Mouse (Mus musculus) ZHBTc4 (cell line): ENCODE data around the gene Usb1.

Experiments
- DNase-seq: peaks from one replicate; pipeline ENCODE4 v3.0.0-alpha.2; 2011; ENCODE audit warnings: low read depth, low spot score

Gene Usb1

DNA sequence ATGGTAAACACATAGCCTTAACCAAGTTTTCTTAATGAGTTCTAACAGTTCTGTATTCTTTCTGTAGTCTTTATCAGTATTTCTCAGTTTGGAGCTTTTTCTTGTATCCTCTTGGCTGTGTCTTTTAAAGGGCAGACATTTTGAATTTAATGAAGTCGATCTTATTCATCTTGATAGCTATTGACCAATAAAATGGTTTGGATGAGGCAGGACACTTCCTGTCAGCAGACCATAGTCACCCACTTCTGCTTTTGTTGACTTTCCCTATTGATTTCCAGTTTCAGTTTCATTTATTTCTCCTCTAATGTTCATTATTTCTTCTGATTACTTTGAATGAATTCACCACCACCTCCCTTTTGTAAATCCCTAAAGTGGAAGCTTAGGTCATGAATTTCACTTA, 3.6 kb downstream of the Usb1 start:
- DNase-seq: no peak

DNA sequence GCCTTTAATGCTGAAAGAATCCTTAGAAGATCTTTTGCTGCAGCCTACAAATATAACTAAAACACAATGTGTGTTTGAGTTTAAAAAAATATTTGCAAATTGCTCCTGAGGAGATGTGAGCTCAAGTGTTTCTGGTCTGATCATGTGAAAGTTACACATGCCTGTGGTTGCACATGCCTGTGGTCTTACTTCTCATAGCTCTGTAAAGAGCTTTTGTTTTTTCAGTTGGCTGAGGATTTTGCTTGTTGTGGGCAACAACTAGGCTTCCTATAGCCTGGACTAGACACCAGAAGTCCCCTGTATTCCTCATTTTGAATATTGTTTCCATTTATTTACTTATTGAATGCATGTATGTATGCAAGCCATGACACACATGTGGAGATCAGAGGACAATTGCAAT, 4.3 kb downstream of the Usb1 start:
- DNase-seq: no peak

DNA sequence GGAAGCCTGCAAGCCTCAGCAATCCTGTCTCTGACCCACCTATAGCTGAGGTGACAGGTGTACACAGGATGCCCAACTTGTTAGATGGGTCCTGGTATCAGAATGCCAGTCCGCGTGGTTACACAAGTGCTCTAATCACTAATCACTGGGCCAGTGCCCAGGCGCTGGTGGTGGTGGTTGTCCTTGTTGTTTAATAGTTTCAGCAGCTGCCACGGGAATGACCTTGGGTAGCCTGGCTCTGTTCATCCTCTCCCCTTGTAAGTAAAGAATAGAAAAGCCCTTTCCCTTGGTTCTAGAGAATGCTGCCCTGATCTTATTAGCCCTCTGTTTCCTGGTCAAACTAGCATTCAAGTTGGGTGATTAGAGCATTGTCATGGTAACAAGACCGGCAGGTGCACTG, 9.6 kb downstream of the Usb1 start:
- no peak for DNase-seq

DNA sequence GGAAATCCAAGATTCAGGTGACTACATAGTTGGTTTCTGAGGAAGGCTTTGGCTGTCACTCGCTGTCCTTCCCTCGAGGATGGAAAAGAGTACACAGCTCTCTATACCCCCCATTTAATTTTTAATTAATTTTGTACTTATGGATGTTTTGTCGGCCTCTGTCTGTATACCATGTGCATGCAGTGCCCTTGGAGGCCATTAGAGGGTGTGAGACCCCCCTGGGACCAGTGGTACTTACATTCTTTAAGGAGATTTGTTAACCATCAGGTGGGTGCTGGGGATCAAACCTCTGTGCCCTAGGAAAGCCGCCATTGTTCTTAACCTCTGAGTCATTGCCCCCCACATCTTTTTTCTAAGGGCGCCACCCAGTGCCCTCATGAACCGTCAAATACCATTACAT, 12.6 kb downstream of the Usb1 start:
- DNase-seq: no peak

DNA sequence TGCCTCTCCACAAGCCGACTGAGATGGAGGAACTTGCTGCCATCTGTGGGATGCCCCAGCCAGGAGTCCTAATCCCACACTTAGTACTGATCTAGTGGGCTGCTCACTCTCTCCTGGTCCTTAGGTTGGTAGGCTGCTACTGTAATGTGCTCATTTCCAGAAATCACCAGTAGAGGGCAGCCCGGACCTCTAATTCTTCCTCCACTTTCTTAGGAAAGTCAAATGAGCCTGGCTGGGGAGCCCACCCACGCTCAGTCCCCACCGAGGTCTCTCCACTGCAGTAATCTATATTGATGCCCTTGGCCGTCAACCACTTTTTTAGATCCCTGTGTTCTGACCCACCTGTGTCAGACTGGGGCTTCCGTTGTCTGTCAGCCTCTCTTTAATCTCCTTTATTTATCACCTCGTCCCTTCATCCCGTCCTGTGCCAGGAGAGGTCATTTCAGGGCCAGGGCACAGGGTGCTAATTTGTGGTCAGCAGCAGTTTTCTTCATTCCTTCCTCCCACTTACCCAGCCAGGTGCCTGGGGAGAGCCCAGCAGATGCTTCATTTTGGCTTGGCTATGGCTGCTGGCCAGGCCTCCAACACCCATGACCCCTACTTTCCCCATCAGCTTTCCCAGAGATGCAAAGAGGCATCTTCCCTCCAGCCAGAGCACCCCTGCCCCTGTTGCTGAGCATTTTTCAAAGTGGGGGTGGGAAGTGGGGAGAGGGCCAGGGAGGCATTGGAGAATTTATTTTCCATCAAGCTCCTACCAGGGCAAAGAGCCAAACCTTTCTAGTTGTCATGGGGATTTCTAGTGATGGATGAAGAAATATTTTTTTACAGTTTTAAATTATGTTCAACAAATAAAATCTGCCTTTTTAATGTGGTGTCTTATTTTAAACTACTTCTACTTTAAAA, 14.8 kb downstream of the Usb1 start:
- peak; percentile 66 for DNase-seq

DNA sequence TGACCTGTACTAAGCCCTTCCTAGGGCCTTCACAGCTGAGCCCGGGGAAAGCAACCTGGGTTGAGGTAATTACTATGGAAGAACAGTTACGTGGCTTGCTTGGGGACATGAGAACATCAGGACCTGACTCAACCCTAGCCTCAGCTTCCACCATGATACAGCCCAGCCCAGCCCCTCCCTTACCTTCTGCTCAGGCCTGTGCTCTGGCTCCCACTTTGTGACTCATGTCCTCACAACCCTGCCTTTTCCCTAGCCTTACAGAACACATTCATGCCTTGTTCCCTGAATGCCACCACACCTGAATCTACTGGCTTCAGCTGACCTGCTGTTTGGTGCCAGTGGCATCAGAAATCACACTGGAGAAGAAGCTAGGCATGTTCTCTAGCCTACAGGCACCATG, 16.3 kb downstream of the Usb1 start:
- no peak for DNase-seq

DNA sequence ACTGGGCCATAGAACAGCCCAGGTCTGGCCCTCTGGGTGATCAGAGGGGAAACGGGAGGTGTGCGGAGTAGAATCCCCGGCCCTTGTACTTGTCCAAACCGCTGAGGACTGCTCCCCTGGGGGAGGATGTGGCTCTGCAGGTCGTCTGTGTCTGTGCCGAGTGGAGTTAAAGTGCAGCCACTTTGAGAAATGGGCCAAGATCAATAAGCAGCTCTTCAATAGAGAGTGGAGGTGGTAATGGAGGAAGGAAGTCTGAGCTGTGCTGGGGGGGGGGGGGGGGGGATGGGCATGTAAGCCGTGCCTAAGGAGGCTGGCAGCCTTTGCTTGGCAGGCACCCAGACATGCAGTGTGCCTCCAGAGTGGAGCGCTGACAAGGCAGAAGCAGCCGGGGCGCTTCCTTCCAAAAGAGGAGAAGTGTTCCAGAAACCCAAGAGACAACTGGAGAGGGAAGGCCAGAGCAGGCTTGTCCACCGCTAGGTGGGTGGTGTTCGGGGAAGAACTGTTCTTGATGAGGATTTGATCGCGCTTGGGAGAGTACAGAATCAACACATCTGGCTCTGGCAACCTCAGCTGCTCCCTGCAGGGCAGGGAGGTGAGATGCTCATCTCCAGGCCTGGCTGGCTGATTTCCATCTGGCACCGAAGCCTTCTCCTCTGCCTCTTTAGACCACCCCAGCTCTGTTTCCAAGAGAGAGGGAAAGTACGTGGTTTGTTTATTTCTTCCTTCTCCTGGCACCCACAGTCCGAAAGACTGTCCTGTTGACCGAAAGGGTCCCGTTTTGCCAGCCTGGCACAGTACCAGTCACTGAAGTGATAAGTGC, 16.9 kb downstream of the Usb1 start:
- DNase-seq: no peak

DNA sequence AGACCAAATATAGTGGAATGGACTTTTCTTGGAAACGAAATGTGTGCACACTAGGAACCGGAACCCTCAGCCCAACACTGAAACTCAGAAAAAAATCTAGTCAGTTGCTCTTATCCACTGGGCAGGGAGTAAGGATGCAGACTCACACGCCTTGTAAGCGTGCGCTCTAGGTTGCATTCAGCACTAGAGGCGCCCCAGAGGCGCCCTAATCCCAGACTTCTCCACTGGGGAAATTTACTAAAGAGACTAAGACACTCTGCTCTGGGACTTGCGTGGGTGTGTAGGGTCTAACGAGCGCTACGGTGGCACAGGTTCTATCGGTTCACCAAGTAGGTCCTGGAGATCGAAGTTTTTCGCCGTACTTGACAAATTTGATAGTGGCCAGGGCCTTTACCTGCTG, 19.4 kb downstream of the Usb1 start:
- peak; percentile 66 for DNase-seq

DNA sequence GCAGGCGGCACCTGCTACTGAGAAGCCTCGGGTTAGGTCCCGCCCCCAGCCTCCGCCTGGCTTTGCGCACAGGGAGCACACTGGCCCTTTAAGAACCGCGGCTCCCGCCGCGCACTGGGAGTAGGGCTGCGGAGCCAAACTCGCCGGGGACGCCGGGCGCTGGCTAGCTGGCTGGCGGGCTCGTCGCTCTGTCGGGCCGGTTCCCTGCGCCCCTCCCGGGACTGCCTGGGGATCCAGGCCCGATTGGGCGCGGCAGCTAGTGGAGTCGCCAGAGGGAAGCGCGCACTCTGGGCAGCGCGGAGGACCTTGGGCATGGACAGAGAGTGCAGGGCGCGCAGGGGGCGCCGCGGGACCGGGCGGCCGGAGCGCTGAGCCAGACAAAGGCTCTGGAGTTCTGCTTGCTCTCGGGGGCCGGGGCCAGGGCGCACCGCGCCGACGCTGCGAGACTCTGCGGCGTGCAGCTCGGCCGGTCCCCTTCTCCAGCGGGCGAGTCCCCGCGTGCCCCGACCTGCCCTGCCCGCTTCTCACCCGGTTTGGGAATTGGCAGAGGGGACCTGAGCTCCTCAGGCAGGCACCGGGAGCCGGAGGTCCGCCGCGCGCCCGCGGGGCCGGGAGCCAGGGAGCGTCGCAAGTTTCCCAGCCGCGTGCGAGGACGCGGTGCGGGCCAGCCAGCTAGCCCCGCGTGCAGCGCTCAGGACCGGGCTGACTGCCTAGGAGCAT, 20.2 kb downstream of the Usb1 start, which contains the start of gene Mmp15:
TSS of gene Mmp15 (plus strand) at position 118 of the 720 bp plus-strand sequence.
- DNase-seq: peak; percentile 93

DNA sequence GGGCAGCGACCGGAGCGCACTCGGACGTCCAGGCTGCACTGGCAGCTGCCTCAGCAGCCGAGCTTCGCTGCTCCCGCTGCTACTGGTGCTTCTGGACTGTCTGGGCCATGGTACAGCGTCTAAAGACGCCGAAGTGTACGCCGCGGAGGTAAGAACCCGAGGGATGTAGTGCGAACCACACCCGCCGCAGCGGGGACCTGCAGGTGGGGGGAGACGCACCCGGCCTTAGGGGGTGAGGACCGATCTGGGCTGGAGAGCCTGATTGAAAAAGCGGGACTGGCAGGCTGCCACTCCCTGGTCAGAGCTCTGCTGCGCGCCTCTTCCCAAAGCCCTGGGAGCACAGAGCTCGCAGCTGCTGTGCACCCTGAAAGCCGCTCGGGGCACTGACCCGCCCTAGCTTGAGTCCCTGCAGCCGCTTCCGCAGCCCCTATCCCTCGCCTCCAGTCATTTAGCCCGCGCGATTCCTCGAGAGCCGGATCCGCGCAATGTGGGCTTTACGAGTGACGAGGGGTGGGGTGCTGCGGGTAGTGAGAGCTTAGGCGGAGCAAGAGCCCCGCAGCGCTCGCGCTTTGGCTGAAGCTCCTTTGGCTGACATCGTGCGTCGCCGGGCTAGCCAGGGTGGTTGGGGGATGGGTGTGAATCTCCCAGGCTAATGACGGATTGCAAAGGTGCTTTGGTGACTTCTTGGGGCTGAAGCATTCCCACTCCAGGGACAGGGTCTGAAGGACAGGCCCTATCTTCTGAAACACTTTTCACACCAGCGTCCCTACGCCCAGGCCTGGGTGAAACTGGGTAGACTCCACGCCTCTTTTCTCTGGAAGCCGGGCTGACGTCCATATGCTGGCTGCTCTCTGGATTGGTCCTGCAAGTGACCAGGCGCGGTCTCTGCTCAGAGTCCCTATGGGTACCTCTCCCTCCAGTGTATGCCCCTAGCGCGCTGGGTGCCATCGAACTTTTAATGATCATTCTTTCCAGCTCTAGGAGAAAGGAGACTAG, 21.1 kb downstream of the Usb1 start:
- peak; percentile 73 for DNase-seq

DNA sequence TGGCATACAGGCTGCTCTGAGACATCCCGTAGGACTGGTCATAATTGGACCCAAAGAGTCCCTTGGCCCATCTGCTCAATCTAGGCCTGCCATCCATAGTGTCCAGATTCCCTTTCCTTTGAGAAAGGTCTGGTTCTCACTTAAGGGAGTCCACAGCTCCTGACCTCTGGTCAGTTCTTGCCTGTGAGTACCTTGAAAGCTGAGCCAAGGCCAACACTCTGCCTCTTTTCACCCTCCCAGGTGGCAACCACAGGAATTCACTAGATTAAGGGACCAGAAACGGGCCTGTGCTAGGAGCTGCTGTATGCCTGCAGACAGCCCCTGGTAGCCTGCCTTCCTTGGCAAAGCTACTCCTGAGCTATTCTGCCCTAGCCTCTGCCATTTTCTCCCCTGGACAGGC, 22.5 kb downstream of the Usb1 start:
- no peak for DNase-seq

DNA sequence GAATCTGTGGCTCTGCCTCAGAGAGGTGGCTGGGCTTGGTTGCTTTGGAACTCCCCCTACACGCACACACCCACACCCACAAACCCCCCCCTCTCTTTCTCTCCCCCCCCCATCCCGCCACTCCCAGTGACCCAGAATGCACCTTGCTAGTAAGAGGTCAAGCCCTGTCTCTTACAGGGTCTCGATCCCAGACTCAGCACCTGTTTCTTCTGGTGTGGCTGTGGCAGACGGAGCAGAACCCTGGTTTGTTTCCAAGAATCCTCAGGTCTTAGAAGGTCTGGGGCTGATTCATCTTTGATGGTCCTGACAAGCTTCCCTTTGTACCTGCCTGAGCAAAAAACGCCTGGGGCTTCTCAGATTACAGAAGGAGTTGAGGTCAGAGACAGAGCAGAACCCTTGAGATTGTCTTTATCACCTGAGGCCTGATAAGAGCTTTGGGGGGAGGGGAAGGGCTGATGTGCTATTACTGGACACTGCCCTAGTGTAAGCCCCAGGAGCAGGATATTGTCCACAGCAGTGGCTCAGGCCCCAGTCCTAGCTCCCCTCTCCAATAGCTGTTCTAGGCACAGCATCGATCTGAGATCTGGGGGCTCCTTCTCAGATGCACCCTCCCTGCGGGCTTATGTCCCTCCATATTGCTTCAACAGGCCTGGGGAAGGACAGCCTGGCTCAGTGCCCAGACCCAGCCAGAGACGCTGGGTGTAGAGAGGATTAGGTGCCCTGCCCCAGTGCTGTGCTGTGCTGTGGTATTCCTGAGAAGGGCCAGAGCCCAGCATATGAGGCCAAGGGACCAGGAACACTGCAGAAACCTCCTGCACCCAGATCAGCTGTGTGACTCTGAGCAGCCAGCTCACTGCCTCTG, 26.7 kb downstream of the Usb1 start:
- no peak for DNase-seq

DNA sequence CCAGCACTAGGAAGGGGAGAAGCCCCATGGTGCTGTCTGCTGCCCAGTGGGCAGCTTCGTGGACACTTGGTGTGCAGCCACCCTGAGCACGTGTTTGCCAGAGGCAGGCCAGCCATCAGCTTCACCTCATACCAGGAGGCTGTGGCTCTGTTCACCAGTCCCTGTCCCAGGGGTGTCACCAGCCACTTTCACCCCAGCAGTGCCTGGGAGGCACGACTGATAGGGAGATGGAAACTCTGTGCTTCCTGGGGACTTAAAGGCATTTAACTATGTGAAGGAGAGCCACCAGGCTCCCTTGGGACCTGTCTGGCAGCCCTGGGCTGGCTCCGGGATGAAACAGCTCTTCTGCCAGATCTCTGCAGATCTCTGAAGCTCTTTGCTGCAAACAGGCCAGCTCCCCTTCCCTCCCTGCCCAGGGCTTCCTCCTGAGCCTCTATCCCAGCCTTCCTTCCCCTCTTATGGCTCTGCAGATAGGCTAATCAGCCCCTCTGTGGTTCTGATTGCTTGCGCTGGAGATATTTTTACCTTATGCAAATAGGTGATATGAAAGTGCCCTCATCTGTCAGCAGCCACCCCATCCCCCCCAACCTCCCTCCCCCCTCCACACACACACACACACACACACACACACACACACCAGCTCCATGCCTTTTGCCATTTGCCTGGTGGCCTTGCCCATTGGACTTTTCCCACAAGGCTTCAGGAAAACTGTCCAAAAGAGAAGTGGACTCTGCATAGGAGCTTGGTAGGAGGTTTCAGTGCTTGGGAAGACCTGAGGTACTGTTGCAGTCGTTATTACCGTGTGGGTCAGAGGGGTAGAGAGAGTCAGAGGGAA, 28.3 kb downstream of the Usb1 start:
- no peak for DNase-seq

DNA sequence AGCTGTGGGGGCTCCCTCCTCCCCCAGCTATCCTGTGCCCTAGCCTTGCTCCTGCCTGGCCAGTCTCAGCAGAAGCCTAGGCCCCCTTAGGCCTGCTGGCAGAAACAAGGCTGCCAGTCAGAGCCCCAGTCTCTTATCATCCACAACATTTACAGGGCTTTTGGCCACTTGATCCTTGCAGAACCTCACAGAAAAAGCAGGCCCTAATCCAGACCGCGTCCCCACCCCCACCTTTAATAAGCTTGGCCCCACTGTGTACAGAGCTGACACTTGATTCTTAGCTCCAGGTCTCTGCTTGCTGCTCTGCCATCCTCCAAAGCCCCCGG, 28.9 kb downstream of the Usb1 start:
- DNase-seq: no peak

DNA sequence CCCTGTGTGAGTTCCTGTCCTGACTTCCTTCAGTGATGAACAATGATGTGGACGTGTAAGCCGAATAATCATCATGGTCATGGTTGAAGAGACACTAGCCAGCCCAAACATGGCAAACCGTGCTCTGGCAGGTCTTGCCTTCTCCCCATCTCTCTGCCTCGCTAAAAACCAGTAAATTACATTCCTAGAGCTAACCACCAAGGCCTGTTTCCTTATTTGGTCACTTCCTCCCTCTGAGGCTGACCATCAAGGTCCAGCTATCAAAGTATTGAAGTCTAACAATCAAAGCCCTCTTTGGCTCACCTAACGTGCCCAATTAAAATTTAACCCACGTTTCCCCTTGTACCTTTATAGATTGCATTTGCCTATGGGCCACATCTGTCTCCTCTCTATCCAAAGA, 30.2 kb downstream of the Usb1 start:
- no peak for DNase-seq

DNA sequence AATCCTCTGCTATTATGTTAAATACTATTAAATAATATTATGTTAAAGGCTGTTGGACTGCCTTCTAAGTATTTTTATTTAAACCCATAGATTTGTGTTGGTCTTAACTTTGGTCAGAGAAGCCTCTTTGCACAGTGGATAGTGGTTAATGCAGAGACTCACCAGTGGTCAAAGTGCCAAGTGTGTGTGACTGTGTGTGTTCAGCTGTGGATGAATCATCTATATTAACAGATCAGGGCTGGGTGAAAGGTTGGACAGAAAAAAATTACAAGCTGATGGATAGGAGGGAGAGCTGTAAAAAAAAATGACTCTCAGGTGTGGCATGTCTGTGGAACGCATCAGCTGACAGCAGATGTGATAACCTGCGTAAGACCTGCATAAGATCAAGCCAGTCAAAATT, 31.8 kb downstream of the Usb1 start:
- DNase-seq: no peak

DNA sequence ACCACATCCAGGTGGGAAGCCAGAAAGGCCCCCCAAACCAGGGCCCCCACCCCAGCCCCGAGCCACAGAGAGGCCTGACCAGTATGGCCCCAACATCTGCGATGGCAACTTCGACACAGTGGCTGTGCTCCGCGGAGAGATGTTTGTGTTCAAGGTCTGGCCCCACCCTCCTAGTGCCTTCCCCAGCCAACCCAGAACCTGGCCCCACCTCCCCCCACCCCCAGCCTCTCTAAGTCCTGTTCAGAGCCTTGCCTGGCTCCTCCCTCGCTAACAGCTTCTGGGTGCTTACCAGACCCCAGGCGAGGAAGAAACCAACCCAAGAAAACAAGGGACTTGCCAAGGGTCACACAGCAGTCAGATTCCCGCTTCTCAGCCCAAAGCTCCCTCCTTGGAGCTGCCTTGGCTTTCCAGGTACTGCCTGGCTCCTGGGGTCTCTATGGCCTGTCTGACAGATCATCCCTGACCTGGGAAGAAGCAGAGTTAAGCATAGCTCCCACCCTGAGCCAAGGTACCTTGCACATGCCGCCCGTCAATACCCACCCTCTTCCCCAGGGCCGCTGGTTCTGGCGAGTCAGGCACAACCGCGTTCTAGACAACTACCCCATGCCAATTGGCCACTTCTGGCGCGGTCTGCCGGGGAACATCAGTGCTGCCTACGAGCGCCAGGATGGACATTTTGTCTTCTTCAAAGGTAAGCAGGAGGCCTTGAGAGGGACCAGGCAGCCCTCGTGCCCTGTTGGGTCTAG, 37.7 kb downstream of the Usb1 start:
- peak; percentile 94 for DNase-seq

DNA sequence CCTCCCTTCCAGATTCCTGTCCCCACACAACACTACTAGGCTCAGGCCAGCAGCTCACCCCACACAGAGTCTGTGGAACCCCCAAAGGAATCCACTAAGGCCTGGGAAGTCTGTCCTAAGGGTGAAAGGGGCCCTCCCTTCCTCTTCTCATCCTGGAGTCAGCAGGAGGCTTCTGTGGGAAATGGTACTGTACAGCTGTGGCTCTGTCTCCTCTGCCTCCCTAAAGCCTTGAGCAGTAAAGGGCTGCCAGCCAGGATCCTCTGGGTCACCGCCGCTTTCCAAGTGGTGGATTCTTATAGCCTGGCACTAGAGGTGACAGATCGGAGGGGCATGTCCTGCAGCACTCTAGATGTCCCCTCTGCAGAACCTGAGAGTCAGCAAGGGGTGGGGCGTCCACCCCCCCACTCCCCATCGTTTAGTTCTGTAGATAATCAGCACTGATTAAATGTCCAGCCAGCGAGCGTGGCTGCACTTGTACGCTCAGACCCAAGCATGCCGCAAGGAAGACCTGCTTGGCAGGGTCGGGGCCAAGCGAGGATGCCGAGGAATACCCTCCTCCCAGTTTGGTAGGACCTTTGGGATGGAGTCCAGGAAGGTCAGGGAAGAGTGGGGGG, 41.4 kb downstream of the Usb1 start:
- DNase-seq: no peak
